Mouse (Mus musculus) cerebellum, postnatal 4 days (tissue): ENCODE data around the gene Rdh11.

Experiments used
- DNase-seq, 2 experiments: peaks; one replicate each; pipeline ENCODE4 v3.0.0; 2022; ENCODE audit warnings: low spot score in 2 of 2, mixed read lengths in 1 of 2

Gene Rdh11

GRCm38 (mm10) chr12:79139417-79139816, 52.7 kb downstream of the Rdh11 start:
- no peak for DNase-seq

- no peak for DNase-seq
Measured at GRCm38 (mm10) chr12:79138999-79139398, 53.1 kb downstream of the Rdh11 start.

GRCm38 (mm10) chr12:79136949-79137348, 55.1 kb downstream of the Rdh11 start:
- no peak for DNase-seq

- no peak for DNase-seq
Measured at GRCm38 (mm10) chr12:79135105-79135504, 57.0 kb downstream of the Rdh11 start.

- DNase-seq: no peak
Measured at GRCm38 (mm10) chr12:79134676-79135075, 57.4 kb downstream of the Rdh11 start.

GRCm38 (mm10) chr12:79131706-79132460, 60.2 kb downstream of the Rdh11 start:
- DNase-seq: no peak

GRCm38 (mm10) chr12:79131178-79131675, 60.9 kb downstream of the Rdh11 start:
- DNase-seq: peak in 1 of 2 experiments; percentile 6

- DNase-seq: peak; percentile 29 to 52
Measured at GRCm38 (mm10) chr12:79130299-79131177, 61.6 kb downstream of the Rdh11 start, which contains the start of gene Arg2. Gene Arg2 (plus strand): TSS chr12:79130777.
